Mouse (Mus musculus) cerebellum, postnatal 25 days (tissue): ENCODE results near the gene Mylk.

Experiments
- DNase-seq, 2 experiments: peaks; one replicate each; pipeline ENCODE4 v3.0.0; 2021; ENCODE audit warnings: mixed read lengths in 2 of 2

The Mylk gene

DNA sequence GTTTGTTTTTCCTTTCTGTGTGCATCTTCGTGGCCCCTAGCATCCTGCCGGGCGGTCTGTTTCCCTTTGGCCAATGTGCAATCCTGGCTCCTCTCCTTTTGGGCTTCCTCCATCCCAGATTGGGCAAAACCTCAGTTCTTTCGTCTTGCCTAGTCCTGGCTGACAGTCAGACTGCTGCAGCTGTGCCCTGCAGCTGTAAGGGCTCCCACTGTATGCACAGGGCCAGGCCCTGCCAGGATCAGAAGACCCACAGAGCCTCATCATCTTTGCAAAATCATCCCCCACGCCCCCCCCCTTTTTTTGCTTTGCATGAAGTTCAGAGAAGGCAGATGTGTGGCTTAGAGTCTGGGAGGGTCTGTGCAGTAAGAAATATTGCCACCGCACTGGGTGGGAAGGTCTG, 110.1 kb downstream of the Mylk start:
- DNase-seq, result no peak

DNA sequence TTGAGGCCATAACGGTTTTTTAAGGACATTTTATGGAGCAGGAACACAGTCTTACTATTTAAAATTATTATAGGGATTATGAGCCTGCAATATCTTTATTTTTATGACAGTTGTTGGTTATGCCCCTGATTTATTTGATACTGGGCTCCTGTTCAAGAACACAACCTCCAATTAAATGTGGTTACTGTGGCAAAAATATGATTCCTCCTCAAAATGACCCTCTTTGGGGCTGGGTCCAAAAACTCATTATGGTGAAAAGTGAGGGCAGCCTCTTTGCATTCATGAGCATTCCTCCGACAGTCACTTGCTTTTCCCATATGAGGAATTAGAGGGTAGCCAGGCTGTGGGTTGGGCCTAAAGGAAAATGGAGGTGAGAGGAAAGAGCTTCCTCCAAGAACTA, 110.7 kb downstream of the Mylk start:
- DNase-seq, result no peak

DNA sequence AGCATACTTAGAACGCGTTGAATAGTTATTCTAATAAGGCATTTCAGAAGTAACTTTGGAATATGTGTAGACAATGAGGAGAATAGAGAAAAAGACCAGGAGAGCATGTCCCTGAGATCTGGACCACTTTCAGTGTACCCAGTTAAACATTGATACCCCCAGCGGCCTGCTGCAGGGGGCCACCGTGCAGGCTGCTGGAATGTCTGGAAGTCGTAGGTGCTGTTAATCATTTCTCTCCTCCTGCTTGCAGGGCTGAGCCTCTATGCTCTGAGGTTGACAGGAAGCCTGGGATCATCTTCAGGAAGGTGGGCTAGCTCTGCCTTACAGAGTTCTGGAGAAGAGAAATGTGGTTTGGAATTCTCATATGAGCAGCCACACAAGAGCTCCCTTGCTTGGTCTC, 112.6 kb downstream of the Mylk start:
- no peak for DNase-seq

DNA sequence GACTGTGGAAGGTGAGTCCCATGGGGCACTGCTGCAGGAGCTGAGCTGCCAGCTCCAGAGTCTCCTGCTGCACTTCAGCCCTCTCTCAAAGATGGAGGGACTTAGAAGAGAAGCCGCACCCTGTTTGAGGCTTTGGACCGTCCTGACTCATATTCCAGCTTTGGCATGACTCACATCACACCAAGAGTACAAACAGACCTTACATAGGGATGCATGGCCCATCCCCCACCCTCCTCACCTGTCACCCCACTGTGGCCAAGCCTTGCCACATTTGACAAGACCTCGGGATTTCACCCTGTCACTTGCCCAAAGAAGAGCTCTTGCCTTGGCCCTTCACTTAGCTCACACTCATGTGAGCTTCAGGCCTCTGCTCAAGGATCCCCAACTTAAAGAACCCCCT, 115.8 kb downstream of the Mylk start:
- DNase-seq, result no peak

DNA sequence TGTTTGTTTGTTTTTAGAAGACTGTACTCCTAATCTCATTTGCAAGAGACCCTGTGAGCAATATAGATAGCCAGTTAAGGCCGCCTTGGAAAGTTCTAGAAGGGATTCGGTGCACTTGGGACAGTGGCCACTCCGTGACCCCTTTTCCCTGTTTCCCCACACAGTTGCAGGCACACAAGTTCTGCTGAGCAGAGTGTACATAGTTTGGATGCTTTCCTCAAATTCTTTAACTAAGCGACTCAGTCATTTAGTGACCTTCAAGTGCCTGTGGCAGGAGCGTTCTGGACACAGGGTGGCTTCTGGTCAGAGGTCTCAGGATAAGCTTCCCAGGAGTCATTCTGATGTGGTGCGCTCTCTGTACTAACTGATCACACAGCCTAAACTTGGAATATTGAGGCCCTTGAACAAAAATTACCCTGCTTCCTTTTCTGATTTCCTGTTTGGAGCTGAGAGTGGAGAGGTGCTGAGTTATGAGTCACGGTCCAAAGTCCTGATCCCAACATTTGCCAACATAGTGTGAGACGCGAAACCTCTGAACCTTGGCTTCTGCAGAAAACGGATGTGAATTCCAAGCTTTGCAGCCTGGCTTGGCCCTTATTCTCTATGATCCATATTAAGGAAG, 116.8 kb downstream of the Mylk start:
- DNase-seq, result no peak

DNA sequence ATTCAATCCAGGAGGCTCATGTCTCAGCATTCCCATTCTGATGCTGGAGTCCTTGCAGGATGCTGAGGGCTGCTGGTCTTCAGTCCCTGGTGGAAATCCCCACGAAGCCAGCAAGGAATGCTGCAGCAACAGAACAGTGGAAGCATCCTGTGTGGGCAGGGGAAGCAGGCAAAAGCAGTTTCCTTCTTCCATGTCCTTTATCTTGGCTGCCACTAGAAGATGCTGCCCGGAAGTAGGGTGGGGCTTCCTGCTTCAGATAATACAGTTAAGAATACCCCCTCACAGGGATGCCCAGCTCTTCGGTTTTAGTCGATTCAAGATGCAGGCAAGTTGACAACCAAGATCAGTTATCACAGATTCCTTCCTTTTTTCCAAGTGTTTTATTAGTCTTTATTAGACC, 120.4 kb downstream of the Mylk start:
- DNase-seq, result no peak

DNA sequence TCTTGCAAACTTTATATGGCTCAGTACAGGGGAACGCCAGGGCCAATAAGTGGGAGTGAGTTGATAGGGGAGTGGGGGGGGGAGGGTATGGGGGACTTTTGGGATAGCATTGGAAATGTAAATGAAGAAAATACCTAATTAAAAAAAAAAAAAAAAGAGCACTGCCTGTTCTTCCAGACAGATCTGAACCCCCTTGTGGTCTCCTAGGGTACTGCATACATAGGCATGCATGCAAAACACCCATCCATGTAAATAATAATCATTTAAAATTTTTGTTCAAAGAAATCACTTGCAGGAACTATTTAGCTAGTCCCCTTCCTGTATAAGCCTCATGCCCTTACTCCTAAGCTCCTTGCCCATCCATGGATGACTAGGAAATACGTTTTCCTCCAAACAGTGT, 122.2 kb downstream of the Mylk start:
- DNase-seq, result no peak

DNA sequence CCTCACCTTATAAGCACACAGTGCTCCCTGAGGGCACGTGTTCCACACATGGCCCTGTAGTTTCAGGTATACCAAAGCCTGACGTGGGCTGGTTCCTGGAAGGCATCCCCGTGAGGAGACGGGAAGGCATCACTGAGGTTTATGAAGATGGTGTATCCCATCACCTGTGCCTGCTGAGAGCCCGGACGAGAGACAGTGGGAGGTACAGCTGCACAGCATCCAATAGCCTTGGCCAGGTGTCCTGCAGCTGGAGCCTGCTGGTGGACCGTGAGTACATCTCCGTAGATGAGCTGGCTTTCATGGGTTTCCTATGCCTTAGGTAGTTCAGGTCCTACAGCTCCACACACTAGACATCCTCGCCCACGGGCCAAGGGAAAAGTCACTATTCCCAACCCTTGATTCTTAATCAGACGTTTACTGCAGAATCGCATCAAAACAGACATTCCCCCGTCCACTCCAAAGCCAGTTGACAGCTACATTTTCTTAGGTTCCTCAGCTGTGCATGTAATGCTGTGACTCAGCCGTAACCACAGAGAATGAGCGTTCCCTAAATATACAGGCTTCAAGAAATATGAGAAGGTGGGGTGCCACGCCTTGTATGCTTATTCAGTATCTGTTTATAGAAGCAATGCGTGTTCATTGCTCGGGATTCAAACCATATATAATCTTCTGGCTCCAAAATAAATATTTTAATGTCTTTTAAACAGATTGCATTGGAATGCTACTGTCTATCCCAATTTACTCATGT, 135.2 kb downstream of the Mylk start:
- DNase-seq, result no peak

DNA sequence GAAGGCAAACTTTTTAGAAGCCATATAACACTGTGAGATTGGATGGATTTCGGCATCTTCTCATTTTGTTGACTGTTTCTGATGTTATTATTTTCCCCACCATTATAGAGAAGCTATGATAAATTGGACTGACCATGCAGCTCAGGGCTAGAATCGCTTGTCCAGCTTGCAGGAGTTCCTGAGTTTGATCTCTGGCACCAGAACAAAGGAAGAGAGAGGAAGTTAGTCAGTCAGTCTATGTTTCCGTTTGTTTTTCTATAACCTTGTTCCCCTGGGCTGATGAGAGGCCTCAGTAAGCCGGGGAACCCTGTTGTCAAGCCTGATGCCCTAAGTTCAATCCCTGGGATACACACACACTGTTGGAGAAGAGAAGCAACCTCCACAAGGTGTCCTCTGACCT, 135.8 kb downstream of the Mylk start:
- DNase-seq, result no peak

DNA sequence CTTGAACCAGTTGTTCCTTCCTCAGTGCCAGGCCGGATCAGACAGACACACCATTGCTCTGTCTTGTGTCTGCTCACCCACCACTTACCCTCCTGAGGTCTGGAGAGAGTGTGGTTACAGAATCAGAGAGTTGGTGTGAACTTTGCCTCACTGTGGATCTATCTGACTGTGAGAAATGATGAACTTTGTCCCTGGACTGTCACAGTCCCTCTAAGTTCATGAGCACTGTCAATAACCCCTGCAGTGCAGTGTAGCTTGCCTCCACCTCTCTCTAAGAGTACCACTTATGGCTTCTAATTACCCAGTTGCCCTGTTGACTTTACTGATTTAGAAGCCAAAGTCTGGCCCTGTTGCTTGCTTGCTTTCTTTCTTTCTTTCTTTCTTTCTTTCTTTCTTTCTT, 142.0 kb downstream of the Mylk start:
- DNase-seq, result no peak

DNA sequence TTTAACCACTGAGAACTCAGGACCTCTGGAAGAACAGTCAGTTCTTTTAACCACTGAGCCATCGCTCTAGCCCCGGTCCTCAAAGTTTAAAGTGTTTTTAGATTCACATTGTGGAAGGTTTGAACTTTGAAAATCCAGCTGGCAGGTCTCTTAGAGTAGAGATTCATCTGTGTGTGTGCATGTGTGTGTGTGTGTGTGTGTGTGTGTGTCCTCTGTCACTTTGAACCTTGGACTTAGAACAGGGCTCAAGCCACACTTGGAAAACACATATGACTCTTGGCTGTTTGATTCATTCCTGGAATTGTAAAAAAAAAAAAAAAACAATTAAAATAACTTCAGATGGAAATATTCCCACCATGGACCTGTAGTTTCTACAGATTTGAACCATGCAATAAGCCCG, 149.0 kb downstream of the Mylk start:
- DNase-seq, result no peak

DNA sequence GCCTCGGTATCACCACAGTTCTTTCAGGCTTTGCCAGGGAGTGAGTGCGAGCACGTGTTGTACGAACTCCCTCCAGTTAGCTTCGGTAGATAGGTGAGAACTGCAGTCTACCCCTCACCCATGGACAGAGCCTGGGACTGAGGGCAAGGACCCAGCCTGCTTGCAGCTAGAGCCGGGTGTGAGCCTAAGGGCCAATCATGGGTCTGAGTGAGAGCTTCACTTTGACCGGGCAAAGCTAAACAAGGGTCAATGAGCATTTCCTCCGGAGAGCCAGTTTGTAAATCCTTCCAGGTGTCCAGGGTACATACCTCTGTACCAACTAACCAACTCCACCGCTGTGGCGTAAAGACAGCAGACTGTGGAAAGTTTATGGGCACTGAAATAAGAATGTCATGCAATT, 150.9 kb downstream of the Mylk start:
- DNase-seq, result no peak

DNA sequence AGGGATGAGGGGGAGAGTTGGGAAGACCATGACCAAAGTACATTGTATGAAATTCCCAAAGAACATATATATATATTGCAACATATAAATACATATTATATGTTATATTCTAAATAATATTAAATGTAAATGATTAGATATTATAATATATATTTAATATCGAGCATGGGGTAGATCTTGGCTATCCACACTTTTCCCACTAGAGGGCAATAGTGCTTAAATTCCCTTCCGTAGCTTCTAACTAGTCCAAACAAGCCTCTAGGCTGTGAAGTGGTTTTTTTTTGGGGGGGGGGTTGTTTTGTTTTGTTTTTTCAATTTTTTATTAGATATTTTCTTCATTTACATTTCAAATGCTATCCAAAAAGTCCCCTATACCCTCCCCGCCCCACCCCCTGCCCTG, 152.0 kb downstream of the Mylk start:
- no peak for DNase-seq

DNA sequence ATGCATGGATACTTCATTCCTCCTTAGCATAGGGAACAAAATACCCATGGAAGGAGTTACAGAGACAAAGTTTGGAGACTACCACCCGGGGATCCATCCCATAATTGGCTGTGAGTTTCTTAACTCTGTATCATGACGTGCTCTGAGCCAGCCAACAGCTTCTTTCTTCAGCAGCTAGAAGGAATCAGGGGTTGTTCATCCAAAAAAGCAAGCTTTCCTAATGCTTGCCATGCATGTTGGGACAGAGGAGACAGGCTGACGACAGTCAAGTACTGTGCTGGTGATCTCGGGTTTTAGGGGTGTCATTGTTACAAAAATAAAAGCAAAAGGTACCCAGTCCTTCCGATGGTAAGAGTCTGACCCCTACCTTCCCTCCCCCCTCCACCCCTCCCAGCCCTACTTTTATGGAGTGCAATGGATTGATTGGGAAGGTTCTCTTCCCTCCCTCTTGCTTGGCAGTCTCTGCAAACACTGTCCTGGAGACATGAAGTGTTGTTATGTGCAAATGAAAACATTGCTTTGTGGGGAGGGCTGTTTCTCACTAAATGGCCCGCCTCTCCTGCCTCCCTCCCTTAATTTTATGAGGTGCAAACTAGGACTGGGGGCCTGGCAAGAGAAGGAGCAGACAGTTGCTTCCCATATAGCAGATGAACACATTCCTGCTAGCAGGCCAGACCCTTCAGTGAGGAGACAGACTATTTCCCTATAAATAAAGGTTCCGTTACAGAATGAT, 153.2 kb downstream of the Mylk start:
- DNase-seq, result no peak

DNA sequence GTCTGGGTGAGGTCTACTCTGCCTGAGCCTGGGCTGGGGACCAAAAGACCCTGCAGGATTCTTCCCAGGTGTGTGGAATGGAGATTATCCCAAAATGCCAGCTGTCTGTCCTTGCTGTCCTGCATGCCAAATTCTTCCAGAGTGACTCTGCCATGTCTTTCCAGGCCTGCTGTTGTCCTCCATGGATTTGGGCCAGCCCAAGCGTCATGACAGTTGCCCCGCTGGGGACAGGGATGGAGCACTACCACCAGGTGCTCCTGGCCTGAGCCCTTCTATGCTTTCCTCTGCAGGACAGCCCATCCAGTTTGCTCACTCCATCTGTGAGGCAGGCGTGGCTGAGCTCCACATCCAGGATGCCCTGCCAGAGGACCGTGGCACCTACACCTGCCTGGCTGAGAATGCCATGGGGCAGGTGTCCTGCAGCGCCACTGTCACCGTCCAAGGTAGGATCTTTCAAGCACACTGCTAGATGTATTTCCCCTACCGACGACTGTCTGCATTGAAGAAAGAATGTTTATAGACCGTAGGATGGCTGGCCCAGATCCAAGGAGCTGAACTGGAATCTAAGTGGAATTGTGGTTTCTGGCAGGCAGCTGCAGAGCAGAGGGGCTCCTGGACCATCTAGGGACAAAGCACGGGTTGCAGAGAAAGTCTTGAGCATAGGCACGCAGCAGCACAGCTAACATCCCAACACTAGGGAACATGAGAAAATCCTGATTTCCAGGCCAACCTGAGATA, 154.2 kb downstream of the Mylk start:
- peak in 1 of 2 experiments; percentile 10 for DNase-seq

DNA sequence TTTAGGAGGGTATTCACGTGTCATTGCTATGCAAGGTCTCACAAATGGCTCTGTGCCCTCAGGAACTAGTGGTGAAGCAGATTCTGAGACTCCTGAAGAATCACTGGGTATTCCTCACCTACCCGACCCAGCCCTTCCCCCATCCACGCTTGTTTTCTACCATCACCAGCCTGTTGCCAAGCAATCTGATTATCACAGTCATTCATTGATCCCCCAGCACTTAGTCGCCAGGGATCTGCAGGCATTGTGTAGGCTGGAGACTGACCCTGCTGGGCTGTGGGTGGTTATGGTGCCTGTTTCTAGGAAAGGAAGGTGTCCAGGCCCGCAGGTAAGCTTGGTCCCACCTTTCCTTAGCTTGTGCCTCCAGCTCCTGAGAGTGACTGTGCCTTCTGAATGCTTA, 155.0 kb downstream of the Mylk start:
- no peak for DNase-seq

DNA sequence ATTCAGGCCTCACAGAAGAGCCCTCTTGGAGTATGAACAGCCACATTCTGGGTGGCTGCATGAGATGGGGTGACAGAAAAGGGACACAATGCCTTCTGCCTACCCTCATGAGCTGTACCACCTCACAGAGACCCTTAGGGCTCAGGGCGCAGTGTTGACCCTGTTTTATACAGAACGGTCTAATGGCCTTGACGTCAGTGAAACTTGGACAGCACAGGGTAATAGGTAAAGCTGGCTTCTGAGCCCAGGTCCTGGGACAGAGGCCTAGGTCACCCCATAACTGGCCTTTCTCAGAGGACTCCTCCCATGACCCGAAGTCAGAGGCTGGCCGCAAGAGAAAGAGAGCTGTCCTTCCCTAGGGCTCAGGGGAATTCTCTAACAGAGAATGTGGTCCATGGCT, 155.5 kb downstream of the Mylk start:
- no peak for DNase-seq

DNA sequence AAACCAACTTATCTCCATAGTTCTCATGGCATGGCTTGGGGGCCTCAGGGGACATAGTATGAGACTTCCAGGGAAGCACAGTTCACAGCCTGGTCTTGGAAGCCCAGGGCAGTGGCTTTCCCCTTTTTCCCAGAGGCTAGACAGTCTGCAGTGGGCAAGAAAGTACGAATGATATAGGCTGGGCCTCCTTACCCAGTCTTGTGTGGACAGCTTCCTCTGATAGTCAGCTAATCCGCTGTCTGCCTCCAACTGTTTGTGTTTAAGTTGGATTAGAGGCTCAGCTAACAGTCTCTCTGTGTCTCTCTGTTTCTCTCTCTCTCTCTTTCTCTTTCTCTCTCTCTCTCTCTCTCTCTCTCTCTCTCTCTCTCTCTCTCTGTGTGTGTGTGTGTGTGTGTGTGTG, 156.0 kb downstream of the Mylk start:
- no peak for DNase-seq

DNA sequence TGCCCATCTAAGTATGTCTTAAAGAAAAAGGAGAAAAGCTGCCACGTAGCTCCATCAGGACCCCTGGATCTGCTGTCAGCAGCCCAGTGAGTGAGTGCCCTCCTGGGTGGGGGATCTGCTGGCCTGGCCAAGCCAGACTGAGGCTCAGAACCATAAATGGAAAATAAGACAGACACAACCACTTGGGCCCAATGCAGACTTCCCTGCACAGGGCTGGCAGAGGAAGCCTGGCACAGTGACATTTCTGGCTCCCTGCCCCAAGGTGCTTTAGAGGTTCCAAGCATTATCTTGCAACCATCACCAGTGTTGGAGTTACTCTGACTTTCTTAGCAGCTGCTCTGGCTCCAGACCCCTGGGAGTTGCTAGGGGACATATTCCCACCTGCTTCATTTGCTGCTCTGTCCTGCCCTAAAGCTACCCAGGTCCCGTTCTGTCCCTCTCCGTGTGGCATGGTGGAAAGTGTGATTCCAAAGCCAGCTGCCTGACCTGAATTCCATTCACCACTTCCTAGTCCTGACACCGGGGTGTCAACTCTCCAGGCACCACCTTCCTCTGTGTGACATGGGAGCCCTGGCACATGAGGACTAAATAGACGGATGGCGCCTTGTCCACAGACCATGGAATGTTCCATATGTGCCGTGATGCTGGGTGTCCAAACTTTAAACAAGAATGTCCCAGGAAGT, 156.7 kb downstream of the Mylk start:
- DNase-seq, result peak; percentile 32 to 57

DNA sequence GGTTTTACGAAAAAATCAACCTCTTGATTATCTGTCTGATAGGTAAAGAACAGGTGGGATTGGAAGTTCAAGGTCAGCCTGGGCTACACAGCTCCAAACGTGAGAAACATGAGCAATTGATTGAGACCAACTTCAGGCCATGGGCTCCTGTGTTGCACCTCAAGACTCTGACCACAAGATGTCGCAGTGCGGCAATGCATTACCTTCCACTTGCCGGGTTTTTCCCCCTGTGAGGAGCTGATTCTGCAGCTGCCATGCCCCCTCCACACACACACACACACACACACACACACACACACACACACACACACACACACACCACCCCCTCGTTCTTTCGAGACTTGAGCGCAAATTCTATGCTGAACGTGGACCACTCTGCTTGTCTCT, 157.3 kb downstream of the Mylk start:
- peak; percentile 60 to 78 for DNase-seq

DNA sequence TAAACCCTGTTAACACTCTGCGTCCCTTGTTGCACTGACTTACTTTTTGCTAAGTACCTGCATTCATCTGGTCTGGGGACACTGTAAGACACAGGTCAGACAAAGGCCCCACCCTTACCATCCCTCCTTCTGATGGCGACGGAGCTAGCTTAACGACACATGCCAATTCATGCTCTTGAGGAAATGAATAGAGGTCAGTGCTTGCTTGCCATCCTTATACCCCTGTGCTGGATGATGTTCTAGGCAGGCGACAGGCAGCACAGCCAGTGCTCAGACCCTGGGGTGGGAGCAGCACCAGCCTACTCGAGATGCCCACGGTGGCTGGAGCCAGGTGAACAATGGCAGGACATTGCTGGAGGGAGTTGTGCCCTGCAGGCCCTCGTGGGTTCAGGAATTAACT, 157.8 kb downstream of the Mylk start:
- no peak for DNase-seq

DNA sequence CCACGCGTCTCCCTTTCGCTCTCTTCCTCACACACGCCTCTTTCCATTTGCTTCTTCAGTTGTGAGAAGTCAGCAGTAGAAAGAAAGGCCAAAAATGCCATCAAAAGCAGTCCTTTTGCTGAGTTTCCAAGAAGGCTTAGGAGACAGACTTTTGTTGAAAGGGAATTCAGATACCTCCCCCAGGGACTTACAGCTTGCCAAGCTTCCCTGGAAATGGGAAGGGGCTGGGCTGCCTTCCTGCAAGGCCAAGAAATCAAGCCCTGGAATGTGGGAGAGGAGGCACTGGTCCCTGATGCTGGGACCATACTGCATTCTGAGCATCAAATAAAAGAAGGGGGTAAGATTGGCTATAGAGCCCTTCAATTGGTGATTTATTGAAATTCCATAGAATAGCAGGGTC, 159.9 kb downstream of the Mylk start:
- DNase-seq, result no peak

DNA sequence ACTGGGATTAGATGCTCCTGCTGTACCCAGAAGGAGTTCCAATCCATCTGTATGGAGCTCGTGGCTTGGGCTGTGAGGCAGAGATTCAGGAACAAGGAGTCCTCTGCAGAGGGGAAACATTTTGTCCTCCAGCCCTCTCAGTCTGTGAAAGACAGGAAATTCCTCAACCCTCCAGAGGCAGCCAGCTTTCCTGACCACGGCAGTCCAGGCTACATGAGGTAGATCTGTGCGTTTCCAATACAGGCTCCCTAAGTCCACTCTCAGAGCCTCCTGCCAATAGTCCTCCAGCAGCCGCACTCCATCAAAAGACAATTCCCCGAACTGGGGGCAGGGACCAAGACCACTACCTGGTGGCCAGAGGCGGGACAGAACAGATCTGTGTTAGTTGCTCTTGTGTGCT, 164.4 kb downstream of the Mylk start:
- DNase-seq, result no peak
